9 mouse cellular contexts compared by ENCODE assay signal in the genomic region with DNA sequence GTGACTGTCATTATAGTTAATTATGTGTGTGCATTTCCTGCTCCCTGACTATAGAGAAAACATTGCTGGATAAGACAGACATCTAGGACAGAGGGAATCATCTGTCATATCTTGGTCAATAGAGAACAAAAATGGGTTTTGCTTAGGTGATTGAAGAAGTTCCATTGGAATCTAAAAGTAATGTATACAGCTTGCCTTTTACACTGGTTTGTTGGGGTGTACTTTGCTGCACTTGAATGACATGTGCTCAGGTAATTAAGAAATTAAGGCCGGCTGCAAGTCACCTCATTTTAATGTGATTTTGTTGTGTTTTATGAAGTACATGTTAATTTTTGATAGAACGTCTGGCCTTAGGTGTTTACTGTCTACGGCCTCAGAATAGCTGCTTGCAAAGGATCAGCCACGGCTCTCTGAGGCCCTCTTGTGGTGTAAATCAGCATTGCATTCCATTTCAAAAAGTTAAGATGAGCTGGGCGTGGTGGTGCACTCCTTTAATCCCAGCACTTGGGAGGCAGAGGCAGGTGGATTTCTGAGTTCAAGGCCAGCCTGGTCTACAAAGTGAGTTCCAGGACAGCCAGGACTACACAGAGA. TPM values are rescaled to one million over a fixed set of nuclear protein-coding genes. Genes with fewer than 3 reads are reported as not detected.
DNase-seq lines count a peak whose midpoint lies in the region; ATAC-seq and TF ChIP-seq lines count a peak whose summit lies in the region.
"Had no signal": no experiment of that assay in that cellular context is flagged by ENCODE, and none has a peak within 500 bp of the region (broad histone marks: within the 10 kb centered on the region; RNA-seq: fewer than 3 reads in every experiment).

No protein-coding gene starts in this region.

- H3K4me3 ChIP-seq in limb, embryonic 14.5 days (replicated peaks; ENCODE audit: low read length) = no peak overlapping the region
- H3K4me3 ChIP-seq: embryonic facial prominence, embryonic 15.5 days had no signal

- no peaks in the 10 kb centered on the region for H3K27me3 ChIP-seq in limb, embryonic 14.5 days (ENCODE audit: control insufficient read depth, insufficient read depth, low read length)
- H3K27me3 ChIP-seq: embryonic facial prominence, embryonic 15.5 days had no signal

- peaks cover 51% of the 10 kb centered on the region for H3K36me3 ChIP-seq in limb, embryonic 14.5 days (ENCODE audit: control insufficient read depth, insufficient read depth, low read length)

- H3K9me3 ChIP-seq in limb, embryonic 14.5 days (ENCODE audit: control insufficient read depth, low read length) = no peaks in the 10 kb centered on the region
- H3K9me3 ChIP-seq: embryonic facial prominence, embryonic 15.5 days had no signal

- no peak for TF ChIP-seq POLR2A in limb, embryonic 14.5 days (IDR thresholded peaks at IDR 0.05; ENCODE audit: borderline replicate concordance, extremely low read depth, insufficient read depth, insufficient read length)

- no peak overlapping the region for H3K4me2 ChIP-seq in limb, embryonic 14.5 days (replicated peaks; ENCODE audit: low read depth, low read length, severe bottlenecking)
- H3K4me2 ChIP-seq: embryonic facial prominence, embryonic 15.5 days had no signal

- no peak overlapping the region for H3K27ac ChIP-seq in limb, embryonic 14.5 days (replicated peaks; ENCODE audit: low read depth, low read length)
- H3K27ac ChIP-seq: embryonic facial prominence, embryonic 15.5 days had no signal

- no peaks in the 10 kb centered on the region for H3K4me1 ChIP-seq in limb, embryonic 14.5 days (ENCODE audit: control insufficient read depth, insufficient read depth, low read length)
- H3K4me1 ChIP-seq: embryonic facial prominence, embryonic 15.5 days had no signal

- no peak for ATAC-seq in limb, embryonic 14.5 days (ENCODE audit: low FRiP score, low read depth)

- intact Hi-C loops in gastrocnemius, postnatal 36 days (cut with DNase I) = loop anchor here (1.0 kb wide), 1 partner anchor 70 kb away; no protein-coding TSS in a partner anchor

- H3K9ac ChIP-seq in limb, embryonic 14.5 days (ENCODE audit: low read depth, low read length, severe bottlenecking) = no peak overlapping the region
- H3K9ac ChIP-seq: embryonic facial prominence, embryonic 15.5 days had no signal

- DNase-seq in A20 (ENCODE audit: low read depth, low spot score) = peak; percentile 58
- peak; percentile 75 for DNase-seq in adrenal gland, adult 2 months
- peak; percentile 84 for DNase-seq in embryo, embryonic 10.5 days (ENCODE audit: low spot score)
- DNase-seq in gastrocnemius, postnatal 36 days = peak; percentile 39 to 51
- DNase-seq in kidney, adult 9 months = peak; percentile 92
- DNase-seq in limb, embryonic 14.5 days (ENCODE audit: low spot score) = peak; percentile 70
- DNase-seq in natural killer cell, adult 2 months (ENCODE audit: low spot score in 2 of 2) = peak; percentile 69 to 81
- peak; percentile 73 to 89 for DNase-seq in spleen, postnatal 4 days (ENCODE audit: low spot score in 2 of 2)

- WGBS in limb, embryonic 14.5 days = 7% methylated on average over 5 of the region's 5 CpGs

RNA-seq across cellular contexts. Expression of a gene that starts 36.5 kb away (rescaled TPM):
- total RNA-seq in adrenal gland, adult 2 months (2021) = 10 to 100 TPM; 18.1 to 21.1 TPM
- polyA plus RNA-seq in adrenal gland, adult 2 months (2012; rRNA removed) = 11.5 and 13.2 TPM in 2 replicates
- total RNA-seq in gastrocnemius, postnatal 36 days (2021) = 1 to 10 TPM; 3.8 to 4.0 TPM
- polyA plus RNA-seq in limb, embryonic 14.5 days (2012; rRNA removed) = 21.2 and 23.6 TPM in 2 replicates
- 14.0 and 14.2 TPM in 2 replicates for polyA plus RNA-seq in limb, embryonic 14.5 days (2014; fragmentation: Nextera tagmentation; extraction: Ambion mirVana)

RNA-seq across cellular contexts. Expression of a gene that starts 37.9 kb away (rescaled TPM):
- total RNA-seq in adrenal gland, adult 2 months (2021) = not detected
- not detected in 2 replicates for polyA plus RNA-seq in adrenal gland, adult 2 months (2012; rRNA removed)
- not detected for total RNA-seq in gastrocnemius, postnatal 36 days (2021)
- not detected in 2 replicates for polyA plus RNA-seq in limb, embryonic 14.5 days (2012; rRNA removed)
- polyA plus RNA-seq in limb, embryonic 14.5 days (2014; fragmentation: Nextera tagmentation; extraction: Ambion mirVana) = not detected in 2 replicates
- polyA plus RNA-seq: embryonic facial prominence, embryonic 15.5 days had no signal
